Mouse (Mus musculus): ENCODE results near the gene Hist1h2br. TPM values are rescaled to one million over a fixed set of nuclear protein-coding genes. Genes with fewer than 3 reads are reported as not detected.

The Hist1h2br gene
- polyA plus RNA-seq, 1 experiment from 2014 or later = not detected

DNA sequence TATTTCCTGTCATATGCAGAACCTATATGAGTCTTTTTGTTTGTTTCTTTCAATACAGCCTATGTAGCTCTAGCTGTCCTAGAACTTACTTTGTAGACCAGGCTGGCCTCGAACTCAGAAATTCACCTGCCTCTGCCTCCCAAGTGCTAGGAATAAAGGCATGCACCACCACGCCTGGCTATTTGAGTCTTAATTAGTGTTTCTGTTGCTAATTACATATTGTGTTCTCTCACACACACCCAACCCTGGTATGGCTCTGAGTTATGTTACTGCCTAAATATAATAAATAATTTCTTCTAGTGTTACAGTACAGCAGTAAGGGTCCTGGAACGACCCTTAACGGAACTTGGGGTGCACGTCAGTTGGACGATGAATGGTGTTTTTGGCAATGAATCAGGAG lies 47.2 kb downstream of the Hist1h2br start:
- Histone ChIP-seq H3K36me3 (ENCODE audit: inconsistent target) (no peaks in the 10 kb centered on the region), H3K4me3 (ENCODE audit: inconsistent target) (no peak overlapping the region), H3K79me2 (ENCODE audit: inconsistent target) (no peaks in the 10 kb centered on the region), H3K27ac (no peak overlapping the region)
- WGBS (ENCODE audit: missing documents) = 94% methylated on average over 6 of the region's 6 CpGs

DNA sequence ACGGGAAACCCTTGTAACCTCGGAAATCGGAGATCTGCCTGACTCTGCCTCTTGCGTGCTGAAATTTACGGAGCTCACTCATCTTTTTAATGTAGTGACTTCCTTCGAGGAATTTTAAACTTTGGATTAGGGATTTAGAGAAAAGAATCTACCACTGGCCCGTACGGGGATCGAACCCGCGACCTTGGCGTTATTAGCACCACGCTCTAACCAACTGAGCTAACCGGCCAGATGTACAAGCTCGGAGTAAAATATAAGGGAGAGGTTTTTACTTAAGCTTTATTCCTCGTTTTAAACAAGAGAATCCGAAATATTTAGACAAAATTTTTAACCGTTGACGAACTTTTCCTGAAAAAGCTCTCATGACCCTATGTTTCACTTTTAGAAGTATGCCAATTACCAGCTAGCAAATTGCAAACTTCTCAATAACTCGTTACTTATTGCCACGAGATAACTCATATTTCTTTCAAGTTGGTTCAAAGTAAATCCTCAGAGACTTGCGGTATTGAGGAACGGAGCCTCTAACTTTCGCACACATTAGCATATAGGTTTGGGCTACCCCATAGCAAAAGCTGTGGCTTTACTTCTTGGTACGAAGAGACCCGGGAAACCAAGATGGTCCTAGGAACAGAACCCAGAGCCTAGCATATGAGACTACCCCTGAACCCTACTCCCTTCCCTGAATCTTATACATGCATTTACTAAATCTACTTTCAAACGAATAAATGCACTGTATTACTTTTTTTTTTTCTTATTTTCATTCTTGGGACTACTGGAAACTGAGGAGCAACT lies 48.5 kb downstream of the Hist1h2br start:
- Histone ChIP-seq H3K79me2 (ENCODE audit: inconsistent target) (no peaks in the 10 kb centered on the region), H3K4me3 (ENCODE audit: inconsistent target) (peak overlapping the region; percentile 58), H3K27ac (no peak overlapping the region), H3K36me3 (ENCODE audit: inconsistent target) (no peaks in the 10 kb centered on the region)
- WGBS (ENCODE audit: missing documents) = 10% methylated on average over 27 of the region's 27 CpGs

- no peaks in the 10 kb centered on the region for H3K79me2 ChIP-seq (ENCODE audit: inconsistent target)
- H3K27ac ChIP-seq = no peak overlapping the region
- no peaks in the 10 kb centered on the region for H3K36me3 ChIP-seq (ENCODE audit: inconsistent target)
- H3K4me3 ChIP-seq (ENCODE audit: inconsistent target) = peak overlapping the region; percentile 58
- 9% methylated on average over 13 of the region's 13 CpGs for WGBS (ENCODE audit: missing documents)
These were observed 49.3 kb downstream of the Hist1h2br start for GRCm38 (mm10) chr13:21882760-21883405.

- peak overlapping the region; percentile 58 for H3K4me3 ChIP-seq (ENCODE audit: inconsistent target)
- no peak overlapping the region for H3K27ac ChIP-seq
- 60% methylated on average over 5 of the region's 5 CpGs for WGBS (ENCODE audit: missing documents)
- H3K79me2 ChIP-seq (ENCODE audit: inconsistent target) = no peaks in the 10 kb centered on the region
- no peaks in the 10 kb centered on the region for H3K36me3 ChIP-seq (ENCODE audit: inconsistent target)
These were observed 49.9 kb downstream of the Hist1h2br start for GRCm38 (mm10) chr13:21883407-21883806.

DNA sequence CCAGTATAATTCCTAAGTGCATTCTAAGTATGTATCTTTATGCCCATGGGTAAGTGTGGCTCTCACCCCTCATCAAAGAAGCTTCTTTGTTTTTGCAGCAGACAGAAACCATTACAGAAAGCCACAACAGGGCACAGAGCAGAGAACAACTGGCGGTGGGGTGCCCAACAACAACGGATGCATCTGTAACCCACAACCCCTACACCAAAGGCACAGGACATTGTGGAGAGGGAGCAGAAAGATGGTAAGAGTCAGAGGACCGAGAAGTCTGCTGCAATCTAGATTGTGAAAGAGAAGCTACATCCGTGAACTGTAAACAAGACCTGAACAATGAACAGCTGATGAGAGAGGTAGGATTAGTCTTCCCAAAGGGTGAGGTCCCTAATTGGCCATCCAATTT lies 51.0 kb downstream of the Hist1h2br start:
- no peaks in the 10 kb centered on the region for H3K36me3 ChIP-seq (ENCODE audit: inconsistent target)
- WGBS (ENCODE audit: missing documents) = 35% methylated on average over 4 of the region's 4 CpGs
- H3K4me3 ChIP-seq (ENCODE audit: inconsistent target) = no peak overlapping the region
- H3K27ac ChIP-seq = no peak overlapping the region
- no peaks in the 10 kb centered on the region for H3K79me2 ChIP-seq (ENCODE audit: inconsistent target)

Other genes starting within 250 kb of the Hist1h2br start
- not detected in 3 replicates for gene Olfr1362, start 219.7 kb upstream of the Hist1h2br start, polyA plus RNA-seq (2018)
- gene Olfr11, start 191.2 kb upstream of the Hist1h2br start, polyA plus RNA-seq (2018) = not detected in 3 replicates
- not detected in 3 replicates for gene Olfr1361, start 170.4 kb upstream of the Hist1h2br start, polyA plus RNA-seq (2018)
- not detected in 3 replicates for gene Olfr1360, start 156.3 kb upstream of the Hist1h2br start, polyA plus RNA-seq (2018)
- not detected in 3 replicates for gene Olfr1359, start 135.6 kb upstream of the Hist1h2br start, polyA plus RNA-seq (2018)
- gene Hist1h2bl, start 117.6 kb upstream of the Hist1h2br start, polyA plus RNA-seq (2018) = not detected in 3 replicates
- not detected in 3 replicates for gene Hist1h2ai, start 117.3 kb upstream of the Hist1h2br start, polyA plus RNA-seq (2018)
- gene Hist1h3h, start 116.1 kb upstream of the Hist1h2br start, polyA plus RNA-seq (2018) = 1.6 TPM in 1 of 3 replicates, not detected in the others
- gene Hist1h2bm, start 111.7 kb upstream of the Hist1h2br start, polyA plus RNA-seq (2018) = not detected in 3 replicates
- not detected in 3 replicates for gene Hist1h4j, start 98.7 kb upstream of the Hist1h2br start, polyA plus RNA-seq (2018)
- gene Hist1h4k, start 83.2 kb upstream of the Hist1h2br start, polyA plus RNA-seq (2018) = 3.4 to 5.4 TPM in 2 of 3 replicates, not detected in the other
- gene Hist1h2ak, start 79.9 kb upstream of the Hist1h2br start, polyA plus RNA-seq (2018) = not detected in 3 replicates
- 1.4 TPM in 1 of 3 replicates, not detected in the others for gene Hist1h2bn, start 79.6 kb upstream of the Hist1h2br start, polyA plus RNA-seq (2018)
- gene Hist1h1b, start 53.1 kb upstream of the Hist1h2br start, polyA plus RNA-seq (2018) = not detected in 3 replicates
- gene Hist1h3i, start 50.4 kb upstream of the Hist1h2br start, polyA plus RNA-seq (2018) = not detected in 3 replicates
- not detected in 3 replicates for gene Hist1h2an, start 46.5 kb upstream of the Hist1h2br start, polyA plus RNA-seq (2018)
- gene Hist1h2bp, start 46.3 kb upstream of the Hist1h2br start, polyA plus RNA-seq (2018) = not detected in 3 replicates
- 0.17 to 0.62 TPM in 2 of 3 replicates, not detected in the other for gene Hist1h2bq, start 23.5 kb upstream of the Hist1h2br start, polyA plus RNA-seq (2018)
- not detected in 3 replicates for gene Hist1h2ao, start 23.3 kb upstream of the Hist1h2br start, polyA plus RNA-seq (2018)
- 1.4 TPM in 1 of 3 replicates, not detected in the others for gene Hist1h4m, start 22.0 kb upstream of the Hist1h2br start, polyA plus RNA-seq (2018)
- gene Hist1h4n, start 1.5 kb upstream of the Hist1h2br start, polyA plus RNA-seq (2018) = not detected in 3 replicates
- gene Hist1h2ap, start 236 bp upstream of the Hist1h2br start, polyA plus RNA-seq (2018) = 13.7 to 51.2 TPM (median 37.0 TPM) in 3 replicates
- gene Zfp184, start 111.4 kb downstream of the Hist1h2br start, polyA plus RNA-seq (2018) = 0.14 TPM in 1 of 3 replicates, not detected in the others
- not detected in 3 replicates for gene Pom121l2, start 147.5 kb downstream of the Hist1h2br start, polyA plus RNA-seq (2018)
- gene Prss16, start 176.0 kb downstream of the Hist1h2br start, polyA plus RNA-seq (2018) = 0.52 to 2.6 TPM (median 1.3 TPM) in 3 replicates
- not detected in 3 replicates for gene Hist1h2ah, start 201.8 kb downstream of the Hist1h2br start, polyA plus RNA-seq (2018)
- gene Hist1h2bk, start 202.1 kb downstream of the Hist1h2br start, polyA plus RNA-seq (2018) = not detected in 3 replicates
- 2.6 to 11.5 TPM (median 7.3 TPM) in 3 replicates for gene Hist1h4i, start 207.6 kb downstream of the Hist1h2br start, polyA plus RNA-seq (2018)
- not detected in 3 replicates for gene Hist1h2ag, start 209.2 kb downstream of the Hist1h2br start, polyA plus RNA-seq (2018)
- not detected in 3 replicates for gene Hist1h2bj, start 209.5 kb downstream of the Hist1h2br start, polyA plus RNA-seq (2018)